Mouse (Mus musculus) inflammation-experienced regulatory T-cells, adult 6 months (primary cell): ENCODE measurements around the gene Pkd1l2. TPM values are rescaled to one million over a fixed set of nuclear protein-coding genes. Genes with fewer than 3 reads are reported as not detected.
A peak's percentile ranks its signal among the peaks of the same experiment; 100 is the strongest.

Experiments
- ATAC-seq: one replicate; pipeline ENCODE4 v1.8.0; 2017
- polyA plus RNA-seq, 3 experiments: library from polyadenylated mRNA; unstranded; fragments of 100-300 nt; shearing (Covaris generic); gene quantifications; one replicate each; pipeline ENCODE4 v1.2.1; 2017

Gene Pkd1l2
- polyA plus RNA-seq, 3 experiments from 2014 or later = 0.06 TPM; not detected in 2

DNA sequence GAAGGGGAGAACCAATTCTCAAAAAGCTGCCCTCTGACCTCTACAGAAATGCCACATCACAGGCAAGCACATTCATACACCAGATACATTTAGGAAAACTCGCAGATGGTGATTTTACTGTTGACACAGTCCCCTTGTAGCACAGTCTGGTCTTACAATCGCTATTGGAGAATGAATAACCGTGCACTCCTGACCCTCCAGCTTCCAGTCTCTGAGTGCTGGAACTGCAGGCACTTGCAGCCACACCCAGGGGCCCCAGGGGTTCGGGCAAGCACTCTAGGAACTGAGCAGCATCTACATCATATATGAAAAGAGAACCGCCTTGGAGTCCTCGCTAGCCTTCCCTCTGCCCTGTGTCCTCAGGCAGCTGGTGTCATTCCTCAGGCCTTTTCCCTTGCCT, 50.8 kb downstream of the Pkd1l2 start:
- no peak for ATAC-seq

DNA sequence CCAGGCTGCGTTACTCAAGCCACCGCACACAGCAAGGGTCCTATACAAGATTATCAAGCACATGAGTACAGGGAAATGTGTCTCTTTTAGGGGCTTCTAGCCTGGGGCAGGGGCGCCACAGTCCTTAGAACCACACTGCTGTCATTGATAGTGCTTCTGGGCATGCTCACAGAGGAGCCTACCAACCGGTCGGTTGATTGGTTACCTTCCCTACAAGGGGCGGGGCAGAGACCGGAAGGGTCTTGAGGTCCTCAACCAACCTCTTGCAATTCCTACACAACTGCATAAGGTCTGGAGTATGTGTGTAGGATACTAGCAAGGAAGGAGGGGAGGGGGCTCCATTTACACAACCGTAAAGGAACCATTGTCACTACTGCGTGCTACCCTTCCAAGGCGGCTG, 53.6 kb downstream of the Pkd1l2 start:
- no peak for ATAC-seq

DNA sequence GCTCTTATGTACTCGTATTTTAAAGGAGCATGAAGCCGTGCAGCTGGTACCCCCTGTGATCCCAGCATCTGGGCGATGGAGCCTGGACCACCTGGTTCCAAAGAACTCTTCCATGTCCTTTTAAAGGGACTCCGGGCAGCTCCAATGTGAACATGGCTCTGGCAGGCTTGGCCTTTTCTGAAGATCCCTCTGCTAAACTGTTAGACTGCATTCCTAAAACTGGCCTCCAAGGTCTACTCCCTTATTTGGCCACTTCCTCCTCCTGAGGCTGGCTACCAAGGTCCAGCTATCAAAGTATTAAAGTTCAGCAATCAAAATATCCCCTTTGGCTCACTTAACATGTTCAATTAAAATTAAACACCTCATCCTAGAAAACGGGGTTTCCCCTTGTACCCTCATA, 54.6 kb downstream of the Pkd1l2 start:
- ATAC-seq = no peak

GRCm38 (mm10) chr8:117022297-117022993, 59.8 kb downstream of the Pkd1l2 start:
- ATAC-seq = no peak

GRCm38 (mm10) chr8:117019323-117020275, 62.6 kb downstream of the Pkd1l2 start:
- no peak for ATAC-seq

DNA sequence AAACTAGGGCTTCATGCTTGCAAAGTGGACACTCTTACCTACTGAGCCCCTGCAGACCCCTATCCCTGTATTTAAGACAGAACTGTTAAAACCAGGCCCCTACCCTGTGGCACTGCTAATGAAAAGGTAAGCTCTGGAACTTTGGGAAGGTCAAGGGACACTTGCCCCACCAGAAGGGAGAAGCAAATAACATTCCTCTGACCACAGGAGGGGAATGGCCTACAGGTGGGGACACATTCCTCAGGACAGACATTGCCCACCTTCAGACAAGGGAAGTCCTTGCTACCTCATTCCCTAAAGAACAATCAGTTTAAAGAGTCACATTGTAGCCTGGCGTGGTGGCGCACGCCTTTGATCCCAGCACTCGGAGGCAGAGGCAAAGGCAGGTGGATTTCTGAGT, 64.4 kb downstream of the Pkd1l2 start:
- ATAC-seq = no peak

DNA sequence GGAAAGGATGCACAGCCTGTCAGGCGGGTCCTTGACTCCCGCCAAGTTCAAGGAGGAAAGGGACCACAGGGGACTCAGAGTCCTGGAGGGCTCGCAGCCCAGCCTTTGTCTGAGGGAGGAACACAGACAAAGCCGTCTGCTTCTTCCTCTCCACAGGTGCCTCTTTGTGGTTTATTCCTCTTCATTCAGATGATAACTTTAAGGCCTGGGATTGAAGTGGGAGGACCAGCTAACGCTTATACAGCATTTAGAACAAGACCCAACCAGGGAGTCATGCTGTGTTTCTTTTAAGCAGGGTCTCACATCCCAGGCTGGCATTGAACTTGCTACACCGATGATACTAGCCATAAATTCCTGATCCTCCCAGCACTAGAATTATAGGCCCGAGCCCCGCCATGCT, 65.2 kb downstream of the Pkd1l2 start:
- ATAC-seq = no peak

- ATAC-seq = no peak
Measured at GRCm38 (mm10) chr8:117015670-117016069, 66.6 kb downstream of the Pkd1l2 start.

- ATAC-seq = no peak
Measured at GRCm38 (mm10) chr8:117011366-117011765, 70.9 kb downstream of the Pkd1l2 start.

GRCm38 (mm10) chr8:116994016-116994716, 88.1 kb downstream of the Pkd1l2 start:
- no peak for ATAC-seq

DNA sequence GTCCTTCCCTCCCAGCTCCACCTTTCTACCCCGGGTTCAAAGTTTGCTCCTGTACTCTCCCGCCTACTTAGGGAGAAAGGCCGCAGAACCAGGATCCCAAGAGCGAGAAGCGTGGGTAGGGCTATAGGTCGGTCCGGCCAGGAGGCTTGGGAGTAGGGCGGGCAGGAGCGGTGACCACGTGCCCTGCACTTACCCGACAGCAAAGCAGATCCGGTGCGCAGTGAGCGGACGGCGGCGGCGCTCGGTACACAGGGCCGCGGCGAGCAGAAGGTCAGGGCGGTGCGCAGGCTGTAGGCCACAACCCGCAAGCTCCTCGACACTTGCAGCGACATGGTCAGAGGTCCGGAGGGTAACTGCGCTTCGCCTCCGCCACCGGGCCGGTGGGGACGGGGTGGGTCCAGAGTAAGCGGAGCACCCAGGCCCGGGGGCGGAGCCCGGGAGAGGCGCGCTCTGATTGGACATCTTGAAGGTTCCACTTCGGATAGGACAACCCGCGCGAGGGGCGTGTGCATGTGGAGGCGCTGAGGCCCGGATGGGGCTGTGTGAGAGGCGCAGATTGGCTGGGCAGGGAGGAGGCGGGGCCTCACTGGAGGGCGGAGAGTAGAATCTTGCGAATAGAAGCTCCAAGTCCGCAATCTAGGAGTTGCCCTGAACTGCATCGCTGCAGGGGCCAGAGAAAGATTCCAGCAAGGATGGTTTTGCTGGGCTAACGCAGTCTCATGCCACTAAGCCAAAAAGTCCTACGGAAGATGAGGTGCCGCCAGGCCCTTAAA, 89.0 kb downstream of the Pkd1l2 start, which contains the start of gene Gcsh:
Gene Gcsh, minus strand, starts transcription at position 443 of the 773 bp plus-strand sequence.
- ATAC-seq = peak; percentile 99

GRCm38 (mm10) chr8:116992176-116992971, 89.9 kb downstream of the Pkd1l2 start:
- peak; percentile 10 for ATAC-seq

GRCm38 (mm10) chr8:116991241-116991640, 91.0 kb downstream of the Pkd1l2 start:
- no peak for ATAC-seq

GRCm38 (mm10) chr8:116989842-116990241, 92.4 kb downstream of the Pkd1l2 start:
- no peak for ATAC-seq

DNA sequence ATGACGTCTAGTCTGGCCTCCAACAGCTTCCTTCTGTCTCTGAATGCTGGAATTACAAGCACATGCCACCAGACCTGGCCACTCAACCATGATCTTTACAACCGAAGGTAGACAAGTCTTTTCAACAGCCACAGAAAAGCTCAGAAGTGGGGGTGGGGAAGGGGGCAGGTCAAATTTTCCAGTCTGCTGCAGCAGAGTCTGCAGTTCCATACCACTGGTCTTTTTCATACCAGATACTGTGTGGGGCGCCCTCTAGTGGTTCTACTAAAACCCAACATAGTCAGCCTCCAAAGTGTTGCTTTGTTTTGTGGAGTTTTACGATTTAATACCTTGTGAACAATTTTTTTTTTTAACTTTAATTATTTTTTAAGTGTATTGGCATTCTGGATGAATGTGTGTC, 102.1 kb downstream of the Pkd1l2 start:
- peak; percentile 15 for ATAC-seq

DNA sequence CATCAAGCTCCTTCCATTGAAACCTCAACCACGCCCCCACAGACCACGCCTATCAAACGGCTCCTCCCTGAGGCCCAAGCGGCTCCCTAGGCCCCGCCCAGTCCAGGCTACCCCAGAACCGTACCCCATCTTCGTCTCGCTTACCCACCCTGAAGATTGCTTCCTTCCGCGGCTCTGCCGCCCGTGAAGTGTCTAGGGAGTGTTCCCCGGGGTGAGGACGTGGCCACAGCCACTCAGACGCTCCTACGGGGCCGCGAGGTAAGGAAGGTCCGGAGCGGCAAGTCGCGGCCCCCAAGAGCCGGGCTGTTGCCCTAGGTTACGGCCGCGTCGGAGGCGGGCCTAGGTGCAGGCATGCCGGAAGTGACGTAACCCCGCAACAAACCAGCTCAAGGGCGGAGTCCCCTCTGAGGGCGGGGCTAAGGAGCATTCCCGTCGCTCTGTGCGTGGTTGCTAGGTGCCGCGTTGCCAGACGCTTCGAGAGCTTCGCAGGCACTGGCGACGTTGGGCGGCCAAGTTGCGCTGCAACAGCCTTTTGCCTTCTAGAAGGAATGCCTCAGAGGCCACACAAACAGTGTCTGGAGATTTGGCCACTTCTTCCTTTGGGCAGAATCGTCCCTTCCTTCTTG, 103.5 kb downstream of the Pkd1l2 start, which contains the start of gene 1700030J22Rik:
Gene 1700030J22Rik, minus strand, starts transcription at position 329 of the 626 bp plus-strand sequence.
- peak; percentile 95 for ATAC-seq

DNA sequence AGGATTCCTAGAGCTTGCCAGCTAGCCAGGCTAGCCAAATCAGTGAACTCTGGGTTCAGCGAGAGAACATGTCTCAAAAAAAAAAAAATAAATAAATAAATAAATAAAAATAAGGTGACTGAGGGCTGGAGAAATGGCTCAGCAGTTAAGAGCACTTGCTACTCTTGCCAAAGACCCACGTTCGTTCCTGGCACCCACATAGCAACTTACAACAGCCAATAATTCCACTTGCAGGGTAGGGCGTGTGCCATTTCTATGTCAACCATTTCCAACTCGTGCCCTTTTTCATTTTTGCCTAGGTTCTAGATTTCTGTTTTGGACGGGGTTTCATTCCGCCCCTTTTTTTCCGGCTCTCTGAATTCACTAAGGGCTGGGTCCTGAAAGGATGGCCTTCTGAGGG, 104.2 kb downstream of the Pkd1l2 start:
- no peak for ATAC-seq

GRCm38 (mm10) chr8:116975606-116976005, 106.6 kb downstream of the Pkd1l2 start:
- no peak for ATAC-seq

- no peak for ATAC-seq
Measured at GRCm38 (mm10) chr8:116975066-116975465, 107.2 kb downstream of the Pkd1l2 start.

DNA sequence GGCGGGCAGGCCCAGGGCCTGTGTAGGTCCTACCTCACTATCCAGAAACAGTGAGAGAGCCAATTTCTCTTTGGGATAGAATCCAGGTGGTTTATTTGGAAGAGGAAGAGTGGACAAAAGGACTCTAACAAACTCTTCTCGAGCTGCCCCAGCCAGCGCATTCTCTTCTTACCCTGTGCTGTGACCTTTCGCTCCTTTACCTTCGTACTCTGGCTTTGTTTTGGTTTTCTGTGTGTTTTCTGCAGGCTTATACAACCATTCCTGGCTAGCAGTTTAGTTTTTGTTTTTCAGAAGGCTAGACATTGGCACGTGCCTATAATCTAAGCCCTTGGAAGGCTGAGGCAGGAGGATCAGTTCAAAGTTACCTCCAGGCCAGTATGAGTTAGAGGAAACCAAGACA, 112.7 kb downstream of the Pkd1l2 start:
- ATAC-seq = no peak

DNA sequence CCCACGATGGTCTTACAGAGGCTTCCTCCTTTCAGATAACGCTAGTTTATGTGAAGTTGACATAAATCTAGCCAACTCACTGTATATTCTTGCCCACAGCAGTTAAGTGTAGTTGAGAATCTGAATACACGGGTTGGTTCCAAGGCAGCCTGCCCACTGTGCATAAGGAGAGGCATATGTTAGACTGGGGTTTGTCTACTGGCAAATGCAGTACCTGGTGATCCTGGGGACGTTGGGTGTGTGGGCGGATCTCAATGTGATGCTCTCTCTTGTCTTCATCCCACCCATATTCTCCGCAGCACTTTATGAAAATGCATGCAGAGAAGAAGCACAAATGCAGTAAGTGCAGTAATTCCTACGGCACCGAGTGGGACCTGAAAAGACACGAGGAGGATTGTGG, 127.8 kb downstream of the Pkd1l2 start:
- no peak for ATAC-seq
